Mouse (Mus musculus): Measurements from ENCODE around the gene Kat14. TPM values are rescaled to one million over a fixed set of nuclear protein-coding genes. Genes with fewer than 3 reads are reported as not detected.

Gene Kat14
- 22.3 and 25.1 TPM in 2 replicates for polyA plus RNA-seq (2012; rRNA removed)

DNA sequence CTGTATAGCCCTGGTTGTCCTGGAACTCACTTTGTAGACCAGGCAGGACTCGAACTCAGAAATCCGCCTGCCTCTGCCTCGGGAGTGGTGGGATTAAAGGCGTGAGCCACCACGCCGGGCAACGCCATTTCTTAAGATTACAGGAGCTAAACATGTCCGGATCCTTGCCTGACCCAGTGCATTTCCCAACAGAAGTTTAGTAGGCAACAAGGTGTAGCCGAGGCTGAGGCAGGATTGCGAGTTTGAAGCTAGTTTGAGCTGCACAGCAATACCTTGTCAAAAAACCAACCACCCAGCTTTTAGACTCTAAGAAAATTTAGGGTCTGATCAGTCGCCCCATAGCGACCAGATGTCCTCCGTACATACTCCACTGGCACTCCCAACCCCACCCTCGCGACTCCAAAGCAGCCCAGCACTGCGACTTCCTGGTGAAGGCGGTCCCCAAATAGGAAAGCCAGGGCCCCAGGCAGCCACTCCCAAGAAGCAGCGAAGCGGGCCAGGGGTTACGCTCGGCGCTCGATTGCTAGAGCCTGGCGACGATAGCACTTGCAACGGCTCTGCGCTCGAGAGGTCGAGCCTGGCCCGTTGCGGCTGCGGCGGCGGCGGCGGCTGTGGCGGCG is at the start of gene Kat14, which contains the start of gene Pet117:
Gene Kat14, plus strand, starts transcription at position 584 of the 620 bp plus-strand sequence.
Gene Pet117, plus strand, starts transcription at position 597 of the 620 bp plus-strand sequence.

DNA sequence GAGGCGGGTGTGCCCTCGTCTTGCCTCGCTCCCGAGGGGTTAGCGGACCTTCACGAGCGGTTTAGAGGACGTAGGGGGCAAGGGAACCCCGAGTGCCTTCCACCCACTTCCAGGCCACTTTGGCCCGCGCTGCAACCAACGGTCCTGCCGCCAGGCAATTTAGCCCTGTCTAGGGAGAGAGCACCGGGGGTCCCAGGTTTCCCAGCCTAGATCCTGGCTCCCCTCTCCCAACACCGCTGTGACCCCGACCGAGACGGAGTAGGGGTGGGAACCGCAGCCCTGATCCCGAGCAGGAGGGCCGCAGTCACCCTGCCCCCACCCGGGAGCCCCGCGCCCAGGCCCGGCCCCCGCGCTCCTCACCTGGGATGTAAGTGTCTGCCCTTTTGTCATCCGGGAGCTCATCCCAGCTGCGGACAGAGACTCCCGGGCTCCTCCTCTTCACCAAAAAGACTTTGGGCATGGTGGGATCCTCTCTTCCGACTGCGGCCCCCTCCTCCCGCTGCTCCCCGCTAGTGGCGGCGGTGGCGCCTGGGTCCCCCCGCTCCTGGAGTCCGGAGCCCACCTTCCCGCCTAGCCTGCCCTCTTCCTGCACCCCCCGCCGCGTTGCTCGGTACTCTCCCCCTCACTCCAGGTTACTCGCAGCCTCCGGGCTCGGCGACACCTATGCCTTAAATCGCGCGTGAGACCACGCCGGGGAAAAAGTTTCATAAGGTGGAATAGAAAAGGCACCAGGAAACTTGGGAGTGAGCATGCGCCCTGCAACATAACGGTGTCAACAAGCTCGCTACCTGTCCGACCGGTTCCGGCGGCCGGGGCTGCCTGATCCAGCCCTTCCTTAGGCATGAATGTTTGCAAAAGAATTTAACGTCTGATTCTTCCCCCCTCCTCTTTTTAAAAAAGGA is 37.1 kb upstream of the Kat14 start, which contains the start of gene Ovol2:
Gene Ovol2, minus strand, starts transcription at position 746 of the 902 bp plus-strand sequence.

Other genes with a start within 250 kb of the Kat14 start
- gene Mgme1, start 98.3 kb upstream of the Kat14 start, polyA plus RNA-seq (2012; rRNA removed) = 2.6 and 3.1 TPM in 2 replicates
- gene Snx5, start 98.1 kb upstream of the Kat14 start, polyA plus RNA-seq (2012; rRNA removed) = 49.5 and 49.9 TPM in 2 replicates
- gene Ovol2, start 36.8 kb upstream of the Kat14 start, polyA plus RNA-seq (2012; rRNA removed) = 39.7 and 59.7 TPM in 2 replicates
- gene Pet117, start within 50 bp of the Kat14 start, polyA plus RNA-seq (2012; rRNA removed) = not detected in 2 replicates
- 0.23 and 0.31 TPM in 2 replicates for gene Dzank1, start 158.4 kb downstream of the Kat14 start, polyA plus RNA-seq (2012; rRNA removed)
- gene Polr3f, start 158.7 kb downstream of the Kat14 start, polyA plus RNA-seq (2012; rRNA removed) = 2.8 TPM in 2 replicates
- 4.4 and 5.5 TPM in 2 replicates for gene Rbbp9, start 181.9 kb downstream of the Kat14 start, polyA plus RNA-seq (2012; rRNA removed)
- 36.8 and 36.9 TPM in 2 replicates for gene Sec23b, start 187.2 kb downstream of the Kat14 start, polyA plus RNA-seq (2012; rRNA removed)
- gene Smim26, start 225.1 kb downstream of the Kat14 start, polyA plus RNA-seq (2012; rRNA removed) = 1.7 and 1.8 TPM in 2 replicates
- 6.0 and 6.2 TPM in 2 replicates for gene Dtd1, start 230.9 kb downstream of the Kat14 start, polyA plus RNA-seq (2012; rRNA removed)